Comparison of ENCODE assay signal across 8 mouse cellular contexts in the genomic region with DNA sequence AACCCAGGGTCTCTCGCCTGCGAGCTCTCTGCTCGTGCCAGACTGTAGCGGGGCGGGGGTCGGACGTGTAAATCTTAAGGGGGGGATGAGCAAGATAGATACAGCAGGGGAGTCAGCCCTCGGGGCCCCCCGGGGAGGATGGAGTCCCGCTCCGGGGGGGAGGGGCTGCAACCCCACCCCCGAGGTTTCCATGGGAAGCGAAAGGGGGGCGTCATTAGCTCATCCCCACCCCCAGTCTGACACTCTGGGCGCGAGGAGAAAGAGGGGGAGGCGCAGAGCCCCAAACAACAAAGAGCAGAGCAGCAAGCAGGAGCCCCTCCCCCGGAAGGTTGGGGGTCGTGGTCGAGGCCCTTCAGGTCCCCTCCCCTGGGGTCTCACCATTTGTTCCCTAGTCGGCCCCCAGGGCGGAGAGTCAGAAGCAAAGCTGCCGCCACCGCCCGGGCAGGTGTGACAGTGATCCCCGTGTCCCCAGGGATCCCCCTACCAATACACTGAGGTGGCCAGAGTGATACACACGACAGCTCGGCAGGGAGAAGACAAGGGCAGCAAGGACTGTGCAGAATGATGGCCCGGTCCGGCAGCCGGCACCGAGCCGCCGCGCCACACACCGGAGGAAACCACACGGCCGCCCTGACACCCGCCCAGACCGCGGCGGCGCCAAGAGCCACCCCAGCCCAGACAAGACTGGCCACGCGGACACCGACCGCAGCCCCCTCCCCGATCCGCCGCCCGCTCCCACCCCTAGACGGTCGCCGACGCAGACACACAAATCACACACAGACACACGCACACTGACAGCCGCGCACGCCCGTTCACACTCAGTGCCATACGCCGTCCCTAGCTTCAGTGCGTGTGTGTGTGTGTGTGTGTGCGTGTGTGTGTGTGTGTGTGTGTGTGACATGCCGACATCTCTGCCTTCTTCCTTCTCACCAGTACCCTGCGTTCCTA. TPM values are rescaled to one million over a fixed set of nuclear protein-coding genes. Genes with fewer than 3 reads are reported as not detected.
DNase-seq lines count a peak whose midpoint lies in the region; ATAC-seq and TF ChIP-seq lines count a peak whose summit lies in the region.

No protein-coding gene starts in this region.

- TF ChIP-seq POLR2A in cerebellum, adult 2 months (IDR thresholded peaks at IDR 0.05; ENCODE audit: borderline replicate concordance, insufficient read depth, low read length) = no peak
- no peak for TF ChIP-seq POLR2A in limb, embryonic 14.5 days (IDR thresholded peaks at IDR 0.05; ENCODE audit: borderline replicate concordance, extremely low read depth, insufficient read depth, insufficient read length)
- 0 out of 2 replicates have a peak, but pooled peaks have one; percentile 14 for TF ChIP-seq POLR2A in olfactory bulb, adult 2 months (IDR thresholded peaks at IDR 0.05; ENCODE audit: insufficient read depth, low read depth, low read length)

- under 1% methylated on average over 64 of the region's 66 CpGs for WGBS in cerebellum, adult 2 months
- under 1% methylated on average over 57 of the region's 66 CpGs for WGBS in lung, embryonic 16.5 days
- WGBS in forebrain, embryonic 16.5 days = 1% methylated on average over 66 of the region's 66 CpGs
- WGBS in limb, embryonic 14.5 days = 3% methylated on average over 25 of the region's 66 CpGs
- WGBS in olfactory bulb, adult 2 months = under 1% methylated on average over 66 of the region's 66 CpGs

- peak overlapping the region; percentile 92 for H3K4me2 ChIP-seq in lung, embryonic 16.5 days (ENCODE audit: low read depth, low read length)
- peak overlapping the region; percentile 86 for H3K4me2 ChIP-seq in forebrain, embryonic 16.5 days (ENCODE audit: low read length)
- peak overlapping the region; percentile 99 for H3K4me2 ChIP-seq in limb, embryonic 14.5 days (replicated peaks; ENCODE audit: low read depth, low read length, severe bottlenecking)

- H3K4me3 ChIP-seq in cerebellum, adult 2 months (replicated peaks; ENCODE audit: insufficient read depth, low read depth, low read length) = peak overlapping the region; percentile 36
- peak overlapping the region; percentile 56 for H3K4me3 ChIP-seq in lung, embryonic 16.5 days (ENCODE audit: low read length)
- H3K4me3 ChIP-seq in forebrain, embryonic 16.5 days (replicated peaks; ENCODE audit: low read length) = peak overlapping the region; percentile 52
- H3K4me3 ChIP-seq in limb, embryonic 14.5 days (replicated peaks; ENCODE audit: low read length) = peak overlapping the region; percentile 71
- H3K4me3 ChIP-seq in olfactory bulb, adult 2 months (ENCODE audit: insufficient read depth, low read depth, low read length) = peak overlapping the region; percentile 58

- H3K36me3 ChIP-seq in lung, embryonic 16.5 days (ENCODE audit: control insufficient read depth, insufficient read depth, low read length) = no peaks in the 10 kb centered on the region
- no peaks in the 10 kb centered on the region for H3K36me3 ChIP-seq in forebrain, embryonic 16.5 days (ENCODE audit: control insufficient read depth, insufficient read depth)
- H3K36me3 ChIP-seq in limb, embryonic 14.5 days (ENCODE audit: control insufficient read depth, insufficient read depth, low read length) = no peaks in the 10 kb centered on the region

- H3K9ac ChIP-seq in lung, embryonic 16.5 days (ENCODE audit: low read length) = peak overlapping the region; percentile 60
- peak overlapping the region; percentile 67 for H3K9ac ChIP-seq in forebrain, embryonic 16.5 days (replicated peaks; ENCODE audit: low read depth, low read length)
- peak overlapping the region; percentile 67 for H3K9ac ChIP-seq in limb, embryonic 14.5 days (ENCODE audit: low read depth, low read length, severe bottlenecking)

- H3K27ac ChIP-seq in cerebellum, adult 2 months (ENCODE audit: insufficient read depth, low read length) = no peak overlapping the region
- H3K27ac ChIP-seq in lung, embryonic 16.5 days (ENCODE audit: low read length) = no peak overlapping the region
- peak overlapping the region; percentile 83 for H3K27ac ChIP-seq in forebrain, embryonic 16.5 days (ENCODE audit: low read length)
- no peak overlapping the region for H3K27ac ChIP-seq in limb, embryonic 14.5 days (replicated peaks; ENCODE audit: low read depth, low read length)
- peak overlapping the region; percentile 71 for H3K27ac ChIP-seq in olfactory bulb, adult 2 months (ENCODE audit: insufficient read depth, low read depth, low read length)

- peaks cover 9% of the 10 kb centered on the region; the same call in 1 of the 2 replicates for H3K4me1 ChIP-seq in cerebellum, adult 2 months (ENCODE audit: control insufficient read depth, insufficient read depth, low read length)
- H3K4me1 ChIP-seq in lung, embryonic 16.5 days (replicated peaks; ENCODE audit: control insufficient read depth, insufficient read depth, low read length) = peaks cover 34% of the 10 kb centered on the region
- peaks cover 50% of the 10 kb centered on the region for H3K4me1 ChIP-seq in forebrain, embryonic 16.5 days (replicated peaks; ENCODE audit: control insufficient read depth, insufficient read depth, low read length)
- H3K4me1 ChIP-seq in limb, embryonic 14.5 days (ENCODE audit: control insufficient read depth, insufficient read depth, low read length) = peaks cover 34% of the 10 kb centered on the region
- peaks cover 53% of the 10 kb centered on the region for H3K4me1 ChIP-seq in olfactory bulb, adult 2 months (ENCODE audit: control insufficient read depth, insufficient read depth, low read length)

- no peaks in the 10 kb centered on the region for H3K9me3 ChIP-seq in lung, embryonic 16.5 days (ENCODE audit: control insufficient read depth, low read length)
- H3K9me3 ChIP-seq in forebrain, embryonic 16.5 days (ENCODE audit: control insufficient read depth, low read length) = no peaks in the 10 kb centered on the region
- no peaks in the 10 kb centered on the region for H3K9me3 ChIP-seq in limb, embryonic 14.5 days (ENCODE audit: control insufficient read depth, low read length)

- DNase-seq in cerebellum, adult 2 months = no peak
- DNase-seq in cerebellum, adult 9-10 months = no peak
- DNase-seq in lung, postnatal 10 days = no peak
- DNase-seq in limb, embryonic 14.5 days (ENCODE audit: low spot score) = no peak
- no peak for DNase-seq in layer of hippocampus, postnatal 36 days

- no peak for TF ChIP-seq CTCF in cerebellum, adult 2 months (IDR thresholded peaks at IDR 0.05; ENCODE audit: borderline replicate concordance, insufficient read depth, low read depth, low read length)
- no peak for TF ChIP-seq CTCF in olfactory bulb, adult 2 months (IDR thresholded peaks at IDR 0.05; ENCODE audit: insufficient read depth, low read depth, low read length)

- ATAC-seq in lung, embryonic 16.5 days (ENCODE audit: low read depth) = no peak
- peak; percentile 4; the same call in 1 of the 2 replicates for ATAC-seq in forebrain, embryonic 16.5 days
- ATAC-seq in limb, embryonic 14.5 days (ENCODE audit: low FRiP score, low read depth) = no peak

- peaks cover 6% of the 10 kb centered on the region; the same call in 1 of the 2 replicates for H3K27me3 ChIP-seq in cerebellum, adult 2 months (ENCODE audit: control insufficient read depth, insufficient read depth, low read length)
- H3K27me3 ChIP-seq in lung, embryonic 16.5 days (ENCODE audit: control insufficient read depth, insufficient read depth, low read depth, low read length) = peaks cover 39% of the 10 kb centered on the region
- peaks cover 17% of the 10 kb centered on the region for H3K27me3 ChIP-seq in forebrain, embryonic 16.5 days (replicated peaks; ENCODE audit: control insufficient read depth, insufficient read depth, low read length)
- peaks cover 10% of the 10 kb centered on the region for H3K27me3 ChIP-seq in limb, embryonic 14.5 days (ENCODE audit: control insufficient read depth, insufficient read depth, low read length)

RNA-seq across cellular contexts. Expression of gene Efna3, which starts 1.3 kb away (rescaled TPM):
- polyA plus RNA-seq in cerebellum, adult 2 months (2012; rRNA removed) = 31.9 and 37.0 TPM in 2 replicates
- polyA plus RNA-seq in lung, embryonic 16.5 days (2015; fragmentation: Nextera tagmentation; extraction: Ambion mirVana) = 7.1 and 7.5 TPM in 2 replicates
- 55.3 and 55.8 TPM in 2 replicates for polyA plus RNA-seq in forebrain, embryonic 16.5 days (2015; fragmentation: Nextera tagmentation; extraction: Ambion mirVana)
- polyA plus RNA-seq in limb, embryonic 14.5 days (2012; rRNA removed) = 38.1 and 48.5 TPM in 2 replicates
- polyA plus RNA-seq in limb, embryonic 14.5 days (2014; fragmentation: Nextera tagmentation; extraction: Ambion mirVana) = 32.1 and 34.4 TPM in 2 replicates
- polyA plus RNA-seq in olfactory bulb, adult 2 months (2012; ENCODE audit: insufficient read depth, insufficient read length, low replicate concordance, missing spikeins) = not detected in 2 replicates
- 10 to 100 TPM; 67.0 to 69.9 TPM for total RNA-seq in layer of hippocampus, postnatal 36 days (2021)

RNA-seq across cellular contexts. Expression of gene Efna4, which starts 16.4 kb away (rescaled TPM):
- 0.36 and 0.64 TPM in 2 replicates for polyA plus RNA-seq in cerebellum, adult 2 months (2012; rRNA removed)
- polyA plus RNA-seq in lung, embryonic 16.5 days (2015; fragmentation: Nextera tagmentation; extraction: Ambion mirVana) = 19.8 and 24.7 TPM in 2 replicates
- polyA plus RNA-seq in forebrain, embryonic 16.5 days (2015; fragmentation: Nextera tagmentation; extraction: Ambion mirVana) = 14.1 and 16.7 TPM in 2 replicates
- 56.5 and 67.1 TPM in 2 replicates for polyA plus RNA-seq in limb, embryonic 14.5 days (2012; rRNA removed)
- polyA plus RNA-seq in limb, embryonic 14.5 days (2014; fragmentation: Nextera tagmentation; extraction: Ambion mirVana) = 32.0 and 34.2 TPM in 2 replicates
- polyA plus RNA-seq in olfactory bulb, adult 2 months (2012; ENCODE audit: insufficient read depth, insufficient read length, low replicate concordance, missing spikeins) = not detected in 2 replicates
- under 1 TPM; 0.56 to 0.62 TPM for total RNA-seq in layer of hippocampus, postnatal 36 days (2021)

RNA-seq across cellular contexts. Expression of gene Adam15, which starts 28.3 kb away (rescaled TPM):
- 142 and 147 TPM in 2 replicates for polyA plus RNA-seq in cerebellum, adult 2 months (2012; rRNA removed)
- polyA plus RNA-seq in lung, embryonic 16.5 days (2015; fragmentation: Nextera tagmentation; extraction: Ambion mirVana) = 75.1 and 76.0 TPM in 2 replicates
- polyA plus RNA-seq in forebrain, embryonic 16.5 days (2015; fragmentation: Nextera tagmentation; extraction: Ambion mirVana) = 40.4 and 55.2 TPM in 2 replicates
- polyA plus RNA-seq in limb, embryonic 14.5 days (2012; rRNA removed) = 80.4 and 97.6 TPM in 2 replicates
- polyA plus RNA-seq in limb, embryonic 14.5 days (2014; fragmentation: Nextera tagmentation; extraction: Ambion mirVana) = 45.9 and 48.2 TPM in 2 replicates
- polyA plus RNA-seq in olfactory bulb, adult 2 months (2012; ENCODE audit: insufficient read depth, insufficient read length, low replicate concordance, missing spikeins) = not detected in 2 replicates
- 100 to 1,000 TPM; 108 to 123 TPM for total RNA-seq in layer of hippocampus, postnatal 36 days (2021)

RNA-seq across cellular contexts. Expression of gene Dcst2, which starts 40.3 kb away (rescaled TPM):
- 0.32 and 0.36 TPM in 2 replicates for polyA plus RNA-seq in cerebellum, adult 2 months (2012; rRNA removed)
- 0.06 TPM in 1 of 2 replicates, not detected in the other for polyA plus RNA-seq in lung, embryonic 16.5 days (2015; fragmentation: Nextera tagmentation; extraction: Ambion mirVana)
- 0.27 TPM in 1 of 2 replicates, not detected in the other for polyA plus RNA-seq in forebrain, embryonic 16.5 days (2015; fragmentation: Nextera tagmentation; extraction: Ambion mirVana)
- 0.63 and 1.1 TPM in 2 replicates for polyA plus RNA-seq in limb, embryonic 14.5 days (2012; rRNA removed)
- polyA plus RNA-seq in limb, embryonic 14.5 days (2014; fragmentation: Nextera tagmentation; extraction: Ambion mirVana) = 0.14 and 0.26 TPM in 2 replicates
- not detected in 2 replicates for polyA plus RNA-seq in olfactory bulb, adult 2 months (2012; ENCODE audit: insufficient read depth, insufficient read length, low replicate concordance, missing spikeins)
- under 1 TPM in 1 of 2 experiments, not detected in 1; 0.43 TPM for total RNA-seq in layer of hippocampus, postnatal 36 days (2021)

RNA-seq across cellular contexts. Expression of gene Efna1, which starts 40.5 kb away (rescaled TPM):
- polyA plus RNA-seq in cerebellum, adult 2 months (2012; rRNA removed) = 14.2 and 14.7 TPM in 2 replicates
- 97.2 and 104 TPM in 2 replicates for polyA plus RNA-seq in lung, embryonic 16.5 days (2015; fragmentation: Nextera tagmentation; extraction: Ambion mirVana)
- 8.3 and 9.5 TPM in 2 replicates for polyA plus RNA-seq in forebrain, embryonic 16.5 days (2015; fragmentation: Nextera tagmentation; extraction: Ambion mirVana)
- polyA plus RNA-seq in limb, embryonic 14.5 days (2012; rRNA removed) = 51.7 and 52.2 TPM in 2 replicates
- 42.2 and 48.1 TPM in 2 replicates for polyA plus RNA-seq in limb, embryonic 14.5 days (2014; fragmentation: Nextera tagmentation; extraction: Ambion mirVana)
- not detected in 2 replicates for polyA plus RNA-seq in olfactory bulb, adult 2 months (2012; ENCODE audit: insufficient read depth, insufficient read length, low replicate concordance, missing spikeins)
- 1 to 10 TPM; 8.8 to 9.9 TPM for total RNA-seq in layer of hippocampus, postnatal 36 days (2021)

Comparison
In these comparisons a context has a peak if more than half of its experiments do, and no peak if none do; other contexts are left out.
1. H3K27ac ChIP-seq: peak in forebrain, embryonic 16.5 days (single experiment) and olfactory bulb, adult 2 months (single experiment); none in cerebellum, adult 2 months (single experiment), lung, embryonic 16.5 days (single experiment) and limb, embryonic 14.5 days (single experiment).
2. Peak in every context shown above with its lines, with median percentiles within 50 percentile points of each other: H3K4me3 ChIP-seq, H3K4me2 ChIP-seq and H3K9ac ChIP-seq.